Mouse (Mus musculus): ENCODE measurements around the gene Pbx1. TPM values are rescaled to one million over a fixed set of nuclear protein-coding genes. Genes with fewer than 3 reads are reported as not detected.

The Pbx1 gene
- polyA plus RNA-seq, 1 experiment = 0.08 TPM

DNA sequence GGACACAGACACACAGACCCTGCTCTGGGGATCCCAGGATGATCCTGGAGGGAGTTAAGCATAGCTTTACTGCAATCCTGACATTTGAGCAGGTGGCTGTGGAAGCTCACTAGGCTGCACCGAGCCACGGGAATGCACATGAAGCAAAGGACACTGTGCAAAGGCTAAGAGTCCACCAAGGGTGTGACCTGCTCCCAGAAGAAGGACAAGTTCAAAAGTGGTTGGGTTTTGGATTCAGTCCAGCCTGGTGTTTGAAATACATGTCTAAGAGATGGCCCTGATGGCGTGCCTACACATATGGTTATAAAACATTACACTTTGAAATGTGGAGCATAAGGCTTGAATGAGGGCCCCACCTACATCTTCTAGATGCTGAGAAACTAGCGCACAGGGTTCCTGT lies 50.6 kb downstream of the Pbx1 start:
- Histone ChIP-seq H3K36me3 (ENCODE audit: control insufficient read depth) (no peaks in the 10 kb centered on the region), H3K27me3 (ENCODE audit: control insufficient read depth) (no peaks in the 10 kb centered on the region), H3K4me3 (replicated peaks) (no peak overlapping the region), H3K4me1 (ENCODE audit: control insufficient read depth) (no peaks in the 10 kb centered on the region), H3K9me3 (ENCODE audit: control insufficient read depth, low read length) (no peaks in the 10 kb centered on the region)
- TF ChIP-seq GATA1 (IDR thresholded peaks at IDR 0.05; ENCODE audit: low read length) (no peak), TAL1 (IDR thresholded peaks at IDR 0.05; ENCODE audit: low read length) (no peak)

DNA sequence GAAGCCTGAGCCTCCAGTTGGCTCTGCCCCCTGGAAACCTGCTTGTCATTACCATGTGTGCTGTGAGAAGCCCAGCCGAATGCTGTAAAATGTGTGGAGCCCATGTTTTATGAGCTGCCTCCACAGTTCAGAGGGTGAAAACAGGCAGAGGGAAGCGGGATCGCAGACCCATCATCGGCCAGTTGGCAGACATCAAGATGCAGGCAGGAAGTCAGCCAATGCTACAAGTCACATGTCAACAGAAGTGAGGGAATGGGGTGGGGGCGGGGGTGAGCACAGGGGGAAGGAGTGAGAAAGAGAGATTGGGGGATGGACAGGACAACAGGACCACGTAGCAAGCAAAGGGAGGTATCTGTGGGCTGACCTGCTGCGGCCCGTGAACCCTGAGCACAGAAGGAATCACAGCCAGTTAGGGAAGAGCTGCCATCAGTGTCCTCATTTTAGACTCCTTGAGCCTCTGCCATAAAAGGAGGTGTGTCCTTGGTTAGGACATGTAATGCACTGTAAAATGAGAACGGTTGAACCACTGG lies 51.8 kb downstream of the Pbx1 start:
- no peaks in the 10 kb centered on the region for H3K36me3 ChIP-seq (ENCODE audit: control insufficient read depth)
- no peak for TF ChIP-seq TAL1 (IDR thresholded peaks at IDR 0.05; ENCODE audit: low read length)
- no peak for TF ChIP-seq GATA1 (IDR thresholded peaks at IDR 0.05; ENCODE audit: low read length)
- no peak overlapping the region for H3K4me3 ChIP-seq (replicated peaks)
- H3K4me1 ChIP-seq (ENCODE audit: control insufficient read depth) = no peaks in the 10 kb centered on the region
- H3K9me3 ChIP-seq (ENCODE audit: control insufficient read depth, low read length) = no peaks in the 10 kb centered on the region
- no peaks in the 10 kb centered on the region for H3K27me3 ChIP-seq (ENCODE audit: control insufficient read depth)

DNA sequence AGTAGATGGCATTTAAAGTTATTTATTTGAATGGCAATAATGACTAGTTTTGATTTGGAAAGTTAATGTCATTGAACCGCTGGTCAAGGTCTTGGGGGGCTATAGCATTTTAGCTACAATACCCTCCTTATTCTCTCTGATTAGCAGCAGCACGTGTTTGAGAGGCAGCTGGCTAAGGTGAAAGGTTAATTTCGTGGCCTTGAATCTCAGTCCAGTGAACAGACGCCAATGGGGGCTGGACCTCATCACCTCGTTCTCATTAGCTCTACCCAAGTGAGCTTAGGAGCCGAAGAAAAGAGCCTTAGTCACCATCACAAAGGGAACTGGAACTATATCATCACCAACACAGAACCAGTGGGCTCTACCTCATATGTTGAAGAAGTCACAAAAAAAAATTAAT lies 54.4 kb downstream of the Pbx1 start:
- no peaks in the 10 kb centered on the region for H3K36me3 ChIP-seq (ENCODE audit: control insufficient read depth)
- H3K9me3 ChIP-seq (ENCODE audit: control insufficient read depth, low read length) = no peaks in the 10 kb centered on the region
- no peak overlapping the region for H3K4me3 ChIP-seq (replicated peaks)
- TF ChIP-seq TAL1 (IDR thresholded peaks at IDR 0.05; ENCODE audit: low read length) (no peak), GATA1 (IDR thresholded peaks at IDR 0.05; ENCODE audit: low read length) (no peak)
- no peaks in the 10 kb centered on the region for H3K27me3 ChIP-seq (ENCODE audit: control insufficient read depth)
- no peaks in the 10 kb centered on the region for H3K4me1 ChIP-seq (ENCODE audit: control insufficient read depth)

DNA sequence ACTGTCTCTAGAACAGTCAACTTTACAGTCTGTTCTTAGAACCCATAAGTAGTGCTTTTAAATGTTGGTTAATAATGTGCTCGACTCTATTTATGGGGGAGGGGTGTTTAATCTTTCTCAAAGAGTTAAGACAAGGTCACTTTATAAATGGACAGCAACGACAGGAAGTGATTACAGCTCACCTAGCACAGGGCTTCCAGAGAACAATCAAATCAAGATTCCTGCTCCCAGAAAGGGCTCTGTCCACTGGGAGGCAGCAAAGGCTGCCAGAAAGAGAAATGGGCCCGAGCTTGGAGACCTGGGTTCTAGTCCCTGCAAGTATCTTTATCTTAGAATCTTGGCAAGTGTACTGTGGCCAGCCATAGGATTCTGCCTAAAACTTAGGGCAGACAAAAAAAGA lies 55.7 kb downstream of the Pbx1 start:
- TF ChIP-seq TAL1 (IDR thresholded peaks at IDR 0.05; ENCODE audit: low read length) = no peak
- TF ChIP-seq GATA1 (IDR thresholded peaks at IDR 0.05; ENCODE audit: low read length) = no peak
- Histone ChIP-seq H3K9me3 (ENCODE audit: control insufficient read depth, low read length) (no peaks in the 10 kb centered on the region), H3K4me3 (replicated peaks) (no peak overlapping the region), H3K27me3 (ENCODE audit: control insufficient read depth) (no peaks in the 10 kb centered on the region), H3K36me3 (ENCODE audit: control insufficient read depth) (no peaks in the 10 kb centered on the region), H3K4me1 (ENCODE audit: control insufficient read depth) (no peaks in the 10 kb centered on the region)

DNA sequence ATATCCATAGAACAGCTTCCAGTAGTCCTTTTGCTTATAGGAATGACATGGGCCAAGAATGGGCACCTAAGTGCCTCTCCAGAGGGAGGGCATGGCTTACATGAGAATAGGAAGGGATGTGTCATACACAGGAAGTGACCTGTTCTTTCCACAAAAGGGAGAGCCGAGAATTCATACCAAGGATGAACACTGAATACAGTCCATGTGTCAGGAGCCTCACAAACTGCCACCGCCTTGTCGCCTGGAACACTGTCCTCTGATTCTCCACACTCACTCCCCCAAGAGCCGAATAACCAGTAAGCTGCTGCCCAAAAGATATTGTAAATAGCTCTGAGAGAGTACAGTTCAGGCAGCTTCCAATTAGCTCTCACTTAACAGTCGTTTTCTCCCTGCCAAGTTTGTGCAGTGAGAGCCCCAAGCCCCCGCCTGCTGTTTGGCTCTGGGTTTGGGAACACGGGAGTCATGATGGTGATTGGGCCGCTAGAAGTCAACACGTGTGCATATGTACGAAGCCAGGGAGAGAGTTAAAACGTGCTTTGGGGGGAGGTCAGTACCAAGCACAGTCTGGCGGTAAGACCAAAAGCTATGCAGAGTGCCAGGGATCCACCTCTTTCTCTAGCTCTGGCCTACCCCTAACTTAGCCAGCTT lies 57.0 kb downstream of the Pbx1 start:
- Histone ChIP-seq H3K4me1 (ENCODE audit: control insufficient read depth) (no peaks in the 10 kb centered on the region), H3K9me3 (ENCODE audit: control insufficient read depth, low read length) (no peaks in the 10 kb centered on the region), H3K4me3 (replicated peaks) (no peak overlapping the region), H3K27me3 (ENCODE audit: control insufficient read depth) (no peaks in the 10 kb centered on the region), H3K36me3 (ENCODE audit: control insufficient read depth) (no peaks in the 10 kb centered on the region)
- TF ChIP-seq TAL1 (IDR thresholded peaks at IDR 0.05; ENCODE audit: low read length) (no peak), GATA1 (IDR thresholded peaks at IDR 0.05; ENCODE audit: low read length) (no peak)

DNA sequence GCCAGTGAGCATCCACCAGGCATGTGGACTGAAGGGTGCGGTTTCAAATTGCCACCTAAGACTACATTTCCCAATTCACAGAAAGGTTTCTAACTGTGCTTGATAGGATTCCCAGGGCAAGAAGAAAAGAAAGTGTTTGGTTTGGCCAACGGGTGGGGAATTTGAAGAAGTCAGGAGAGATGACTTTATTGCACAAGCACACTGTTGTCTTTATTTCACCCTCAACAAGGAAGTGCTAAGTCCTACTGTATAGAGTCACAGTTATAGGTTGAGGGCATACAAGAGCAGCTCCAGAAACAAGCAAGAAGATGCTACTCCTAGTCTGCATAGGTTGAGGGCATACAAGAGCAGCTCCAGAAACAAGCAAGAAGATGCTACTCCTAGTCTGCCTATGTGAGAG lies 60.0 kb downstream of the Pbx1 start:
- Histone ChIP-seq H3K27me3 (ENCODE audit: control insufficient read depth) (no peaks in the 10 kb centered on the region), H3K9me3 (ENCODE audit: control insufficient read depth, low read length) (no peaks in the 10 kb centered on the region), H3K36me3 (ENCODE audit: control insufficient read depth) (no peaks in the 10 kb centered on the region), H3K4me1 (ENCODE audit: control insufficient read depth) (no peaks in the 10 kb centered on the region), H3K4me3 (replicated peaks) (no peak overlapping the region)
- TF ChIP-seq GATA1 (IDR thresholded peaks at IDR 0.05; ENCODE audit: low read length) (no peak), TAL1 (IDR thresholded peaks at IDR 0.05; ENCODE audit: low read length) (no peak)

DNA sequence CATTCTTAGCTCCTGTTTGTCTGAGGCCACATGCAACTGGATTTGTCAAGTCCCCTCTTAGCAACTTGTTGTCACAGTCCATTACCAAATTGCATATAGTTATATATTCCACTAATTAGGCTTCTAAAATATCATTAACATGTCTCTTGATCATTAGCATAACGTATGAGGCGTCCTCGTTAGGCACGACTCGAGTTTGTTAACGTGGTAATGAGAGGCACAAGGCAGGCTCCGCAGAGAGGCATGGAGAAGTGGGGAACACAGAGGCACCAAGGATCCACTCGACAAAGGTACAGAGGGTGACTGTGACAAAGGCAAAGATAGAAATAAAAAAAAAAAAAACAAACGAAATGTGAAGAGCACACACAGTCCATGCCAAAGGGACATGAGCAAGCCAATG lies 61.1 kb downstream of the Pbx1 start:
- H3K27me3 ChIP-seq (ENCODE audit: control insufficient read depth) = no peaks in the 10 kb centered on the region
- no peak overlapping the region for H3K4me3 ChIP-seq (replicated peaks)
- H3K4me1 ChIP-seq (ENCODE audit: control insufficient read depth) = no peaks in the 10 kb centered on the region
- H3K36me3 ChIP-seq (ENCODE audit: control insufficient read depth) = no peaks in the 10 kb centered on the region
- TF ChIP-seq TAL1 (IDR thresholded peaks at IDR 0.05; ENCODE audit: low read length) (no peak), GATA1 (IDR thresholded peaks at IDR 0.05; ENCODE audit: low read length) (no peak)
- no peaks in the 10 kb centered on the region for H3K9me3 ChIP-seq (ENCODE audit: control insufficient read depth, low read length)

DNA sequence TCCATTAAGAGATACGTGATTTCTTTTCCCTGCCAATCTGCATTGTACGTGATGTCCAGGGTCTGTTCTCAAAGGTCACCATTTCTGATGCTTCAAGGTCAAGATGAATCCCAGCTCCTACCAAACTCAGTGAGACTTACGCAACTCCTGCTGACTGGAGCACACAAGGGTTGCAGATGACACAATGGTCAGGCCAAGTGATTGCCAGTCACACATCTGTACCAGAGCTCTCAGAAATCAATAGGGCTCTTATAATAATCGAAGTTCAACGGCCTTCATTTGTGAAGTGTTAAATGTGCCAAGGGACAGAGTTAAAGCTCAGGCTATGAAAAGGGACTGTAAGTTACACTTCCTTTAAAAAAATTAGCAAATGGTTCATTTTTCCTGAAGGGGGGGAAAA lies 65.8 kb downstream of the Pbx1 start:
- Histone ChIP-seq H3K4me3 (replicated peaks) (no peak overlapping the region), H3K9me3 (ENCODE audit: control insufficient read depth, low read length) (no peaks in the 10 kb centered on the region)

DNA sequence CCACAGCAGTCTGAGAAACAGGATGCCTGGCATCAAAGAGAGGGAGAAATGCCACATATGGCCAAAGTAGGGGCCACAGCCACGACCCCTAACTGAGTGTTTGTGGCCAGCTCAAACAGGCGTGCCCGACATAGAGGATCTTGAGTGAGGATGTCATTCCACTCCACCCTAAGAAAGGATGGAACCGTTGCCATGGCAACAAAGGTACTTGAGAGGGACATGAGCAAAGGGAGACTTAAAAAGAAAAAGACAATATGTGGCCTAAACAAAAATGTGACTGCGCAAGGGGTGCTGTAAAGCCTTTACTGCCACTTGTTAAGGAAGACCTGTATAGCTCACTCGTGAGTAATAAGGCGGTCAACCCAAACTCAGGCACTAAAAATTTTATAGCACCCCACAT lies 67.7 kb downstream of the Pbx1 start:
- Histone ChIP-seq H3K9me3 (ENCODE audit: control insufficient read depth, low read length) (no peaks in the 10 kb centered on the region), H3K4me1 (ENCODE audit: control insufficient read depth) (peaks cover 3% of the 10 kb centered on the region), H3K36me3 (ENCODE audit: control insufficient read depth) (no peaks in the 10 kb centered on the region), H3K27me3 (ENCODE audit: control insufficient read depth) (no peaks in the 10 kb centered on the region), H3K4me3 (replicated peaks) (no peak overlapping the region)
- no peak for TF ChIP-seq TAL1 (IDR thresholded peaks at IDR 0.05; ENCODE audit: low read length)
- TF ChIP-seq GATA1 (IDR thresholded peaks at IDR 0.05; ENCODE audit: low read length) = no peak

More for the DNA sequence above, 65.8 kb downstream of the Pbx1 start:
- no peak for TF ChIP-seq TAL1 (IDR thresholded peaks at IDR 0.05; ENCODE audit: low read length)
- no peak for TF ChIP-seq GATA1 (IDR thresholded peaks at IDR 0.05; ENCODE audit: low read length)
- H3K36me3 ChIP-seq (ENCODE audit: control insufficient read depth) = no peaks in the 10 kb centered on the region
- H3K4me1 ChIP-seq (ENCODE audit: control insufficient read depth) = peaks cover 3% of the 10 kb centered on the region
- no peaks in the 10 kb centered on the region for H3K27me3 ChIP-seq (ENCODE audit: control insufficient read depth)

DNA sequence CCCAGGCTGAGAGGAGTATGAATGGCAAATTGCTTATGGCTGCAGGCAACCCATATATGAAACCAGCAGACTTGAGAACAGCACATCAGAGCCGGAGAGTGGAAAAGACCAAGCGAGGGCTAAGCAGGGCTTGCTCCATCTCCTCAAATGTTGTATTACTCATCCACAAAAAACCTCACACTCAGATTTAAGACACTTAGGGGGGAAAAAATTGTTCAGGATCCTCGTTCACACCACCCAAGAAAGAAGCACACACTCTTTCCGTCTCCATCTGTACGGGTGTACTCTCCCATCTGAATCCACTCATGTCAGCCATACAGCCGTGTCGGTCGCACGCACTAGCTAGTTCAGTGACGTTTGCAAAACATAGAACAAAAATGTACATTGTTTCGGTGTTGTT lies 69.0 kb downstream of the Pbx1 start:
- Histone ChIP-seq H3K4me3 (replicated peaks) (no peak overlapping the region), H3K4me1 (ENCODE audit: control insufficient read depth) (peaks cover 3% of the 10 kb centered on the region), H3K9me3 (ENCODE audit: control insufficient read depth, low read length) (no peaks in the 10 kb centered on the region), H3K27me3 (ENCODE audit: control insufficient read depth) (no peaks in the 10 kb centered on the region), H3K36me3 (ENCODE audit: control insufficient read depth) (no peaks in the 10 kb centered on the region)
- TF ChIP-seq TAL1 (IDR thresholded peaks at IDR 0.05; ENCODE audit: low read length) (no peak), GATA1 (IDR thresholded peaks at IDR 0.05; ENCODE audit: low read length) (no peak)
